Mouse (Mus musculus): Measurements from ENCODE around the gene Ccser2. TPM values are rescaled to one million over a fixed set of nuclear protein-coding genes. Genes with fewer than 3 reads are reported as not detected.

The Ccser2 gene
- polyA plus RNA-seq, 1 experiment from 2014 or later = 38.6 TPM

DNA sequence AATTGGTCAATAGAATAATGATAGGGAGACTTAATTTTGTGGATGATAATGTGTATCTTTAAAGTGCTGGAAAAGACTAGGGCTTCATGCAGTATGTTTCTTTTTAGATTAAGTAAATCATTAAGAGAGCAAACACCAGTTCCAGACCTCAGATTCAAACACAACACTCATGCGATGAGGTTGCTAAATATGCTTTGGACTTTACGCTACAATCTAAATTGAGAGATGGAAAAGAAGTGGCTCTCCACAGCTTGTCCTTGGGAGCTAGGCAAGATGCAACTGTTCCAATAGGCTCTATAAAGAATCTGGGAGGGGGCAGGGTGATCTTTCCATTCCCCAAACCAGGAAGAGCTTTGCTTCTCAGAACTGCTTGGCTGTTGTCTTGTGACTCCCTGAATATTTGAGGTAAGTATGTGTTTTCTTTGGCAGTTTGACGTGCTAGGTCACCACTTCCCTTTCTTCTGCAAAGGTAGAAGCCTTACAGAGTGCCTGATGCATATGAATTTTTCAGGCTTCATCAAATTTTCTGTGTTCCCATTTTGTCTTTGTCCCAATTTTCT, 1.4 kb upstream of the Ccser2 start:
- 83% methylated on average over 3 of the region's 3 CpGs for WGBS
- no peaks in the 10 kb centered on the region for H3K36me3 ChIP-seq
- H3K4me2 ChIP-seq = no peak overlapping the region
- no peak overlapping the region for H3K4me3 ChIP-seq
- H3K9ac ChIP-seq = no peak overlapping the region
- H3K4me1 ChIP-seq = peaks cover 4% of the 10 kb centered on the region
- no peaks in the 10 kb centered on the region for H3K9me3 ChIP-seq
- no peaks in the 10 kb centered on the region for H3K27me3 ChIP-seq
- H3K27ac ChIP-seq = no peak overlapping the region
- ATAC-seq (ENCODE audit: borderline replicate concordance, extremely low read depth, low FRiP score, low TSS enrichment) = no peak

DNA sequence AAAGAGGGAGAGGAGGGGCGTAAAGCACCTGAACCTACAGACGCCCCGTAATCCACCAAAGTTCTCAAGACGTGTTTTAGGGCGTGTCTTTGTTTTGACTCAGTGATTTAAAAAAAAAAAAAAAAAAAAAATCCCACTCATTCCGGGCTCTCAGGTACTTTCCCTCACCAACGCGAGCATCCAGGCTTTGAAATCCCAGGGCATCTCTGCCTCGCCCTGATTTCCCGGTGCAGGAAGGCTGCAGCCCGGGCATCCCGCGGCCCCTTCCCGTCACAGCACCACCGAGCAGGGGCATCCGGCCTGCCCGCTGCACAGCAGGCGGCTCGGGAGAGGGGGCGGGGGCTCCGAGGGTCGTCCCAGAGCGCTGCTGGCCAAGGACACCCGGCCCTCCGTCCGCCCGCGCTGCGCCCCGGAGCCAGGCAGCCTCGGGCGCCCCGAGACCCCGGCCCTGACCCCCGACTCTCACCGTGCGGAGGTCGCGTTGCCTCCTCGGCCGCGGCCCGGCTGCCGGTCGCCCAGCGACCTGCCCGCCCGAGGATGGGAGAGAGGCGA, 425 bp downstream of the Ccser2 start:
- Histone ChIP-seq H3K4me2 (peak overlapping the region; percentile 66), H3K4me3 (peak overlapping the region; percentile 85), H3K9me3 (no peaks in the 10 kb centered on the region), H3K4me1 (peaks cover 4% of the 10 kb centered on the region), H3K9ac (peak overlapping the region; percentile 86), H3K27me3 (no peaks in the 10 kb centered on the region), H3K27ac (peak overlapping the region; percentile 85), H3K36me3 (no peaks in the 10 kb centered on the region)
- peak; percentile 85 for ATAC-seq (ENCODE audit: borderline replicate concordance, extremely low read depth, low FRiP score, low TSS enrichment)
- under 1% methylated on average over 49 of the region's 49 CpGs for WGBS

DNA sequence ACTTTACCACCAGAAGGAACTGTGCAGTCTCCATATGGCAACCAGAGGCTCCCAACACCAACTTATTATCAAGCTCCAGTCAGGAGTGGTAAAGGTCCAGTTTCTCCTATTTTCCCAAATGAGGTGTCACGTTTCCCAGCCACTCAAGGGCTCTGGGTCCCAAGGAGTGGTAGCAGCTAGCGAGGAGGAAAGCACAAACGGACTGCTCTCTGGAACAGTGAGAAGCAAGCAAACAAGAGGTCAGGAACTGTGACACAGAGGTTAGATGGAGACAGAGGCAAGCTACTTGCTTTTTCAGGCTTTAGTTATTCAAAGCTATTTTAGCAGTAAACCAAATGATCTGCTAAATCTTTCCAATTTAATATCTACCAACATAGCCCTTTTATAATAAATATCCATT, 3.2 kb downstream of the Ccser2 start:
- WGBS = 28% methylated on average over 3 of the region's 3 CpGs
- ATAC-seq (ENCODE audit: borderline replicate concordance, extremely low read depth, low FRiP score, low TSS enrichment) = no peak

DNA sequence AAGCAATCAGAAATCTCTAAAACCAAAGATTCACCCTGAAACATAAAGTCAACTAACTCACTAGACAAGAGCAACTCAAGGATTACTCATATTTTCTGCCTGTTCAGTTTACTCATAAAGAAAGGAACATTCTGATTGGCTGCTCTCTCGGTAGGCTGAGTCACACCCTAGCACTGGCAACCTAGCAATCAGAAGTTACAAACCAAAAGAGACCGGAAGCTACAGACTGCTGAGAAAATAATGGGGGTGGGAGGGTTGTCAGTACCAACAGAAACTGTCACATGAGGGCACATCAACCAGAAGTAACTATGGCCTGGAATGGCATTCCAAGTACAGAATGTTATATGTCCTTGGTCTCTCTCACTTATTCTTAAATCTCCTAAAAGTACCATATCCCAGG, 6.1 kb downstream of the Ccser2 start:
- no peak overlapping the region for H3K27ac ChIP-seq
- no peaks in the 10 kb centered on the region for H3K36me3 ChIP-seq
- peaks cover under 1% of the 10 kb centered on the region for H3K4me1 ChIP-seq
- no peaks in the 10 kb centered on the region for H3K27me3 ChIP-seq
- no peak overlapping the region for H3K4me2 ChIP-seq
- no peak for ATAC-seq (ENCODE audit: borderline replicate concordance, extremely low read depth, low FRiP score, low TSS enrichment)
- H3K9ac ChIP-seq = no peak overlapping the region
- H3K4me3 ChIP-seq = no peak overlapping the region
- H3K9me3 ChIP-seq = no peaks in the 10 kb centered on the region
- 89% methylated on average over 2 of the region's 2 CpGs for WGBS

More for the DNA sequence above, 3.2 kb downstream of the Ccser2 start:
- no peaks in the 10 kb centered on the region for H3K9me3 ChIP-seq
- H3K4me3 ChIP-seq = no peak overlapping the region
- H3K4me1 ChIP-seq = peaks cover 4% of the 10 kb centered on the region
- H3K9ac ChIP-seq = no peak overlapping the region
- no peaks in the 10 kb centered on the region for H3K36me3 ChIP-seq
- H3K27ac ChIP-seq = no peak overlapping the region
- no peak overlapping the region for H3K4me2 ChIP-seq
- H3K27me3 ChIP-seq = no peaks in the 10 kb centered on the region

DNA sequence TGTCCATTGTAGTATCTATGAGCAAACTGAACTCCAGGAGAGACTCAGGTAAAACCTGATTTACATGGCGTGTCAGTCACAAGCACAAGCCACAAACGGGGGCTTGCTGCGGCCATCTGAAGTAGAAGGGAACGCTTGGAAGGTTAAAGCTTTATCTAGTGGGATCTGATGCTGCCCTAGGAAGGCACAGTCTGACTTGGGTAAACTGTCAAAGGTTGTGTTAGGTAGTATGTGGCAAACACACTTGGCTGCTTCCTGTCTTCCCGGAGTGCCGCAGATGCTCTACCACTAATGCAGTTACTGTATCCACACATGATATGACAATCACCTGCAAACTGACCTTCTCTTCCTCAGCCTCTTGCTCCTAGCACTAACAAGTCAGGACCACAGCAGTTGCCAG, 10.9 kb downstream of the Ccser2 start:
- Histone ChIP-seq H3K4me2 (no peak overlapping the region), H3K27me3 (no peaks in the 10 kb centered on the region), H3K36me3 (no peaks in the 10 kb centered on the region), H3K4me3 (no peak overlapping the region), H3K27ac (no peak overlapping the region), H3K4me1 (peaks cover 8% of the 10 kb centered on the region), H3K9ac (no peak overlapping the region), H3K9me3 (no peaks in the 10 kb centered on the region)
- ATAC-seq (ENCODE audit: borderline replicate concordance, extremely low read depth, low FRiP score, low TSS enrichment) = no peak
- 83% methylated on average over 6 of the region's 6 CpGs for WGBS

DNA sequence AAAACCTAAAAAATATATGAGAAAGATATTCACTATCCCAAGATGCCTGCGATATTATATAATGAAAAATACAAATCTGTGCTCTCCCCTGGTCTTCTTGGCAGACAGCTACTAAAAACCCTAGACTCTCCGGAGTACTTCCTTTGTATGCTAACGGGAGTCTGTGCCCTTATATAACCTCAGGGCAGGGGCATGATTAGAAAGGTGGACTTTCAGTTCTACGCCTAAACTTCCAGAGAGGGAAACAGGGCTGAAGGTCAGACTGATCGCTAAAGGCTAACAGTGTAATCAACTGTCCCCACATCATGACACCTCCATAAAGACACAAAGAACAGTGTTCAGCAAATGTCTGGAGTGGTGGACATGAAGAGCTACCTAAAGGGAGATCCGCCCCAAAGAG, 11.3 kb downstream of the Ccser2 start:
- H3K4me3 ChIP-seq = no peak overlapping the region
- ATAC-seq (ENCODE audit: borderline replicate concordance, extremely low read depth, low FRiP score, low TSS enrichment) = no peak
- H3K4me2 ChIP-seq = no peak overlapping the region
- no peaks in the 10 kb centered on the region for H3K9me3 ChIP-seq
- H3K27me3 ChIP-seq = no peaks in the 10 kb centered on the region
- no peak overlapping the region for H3K9ac ChIP-seq
- H3K4me1 ChIP-seq = peaks cover 8% of the 10 kb centered on the region
- no peak overlapping the region for H3K27ac ChIP-seq
- 68% methylated on average over 6 of the region's 6 CpGs for WGBS
- no peaks in the 10 kb centered on the region for H3K36me3 ChIP-seq

DNA sequence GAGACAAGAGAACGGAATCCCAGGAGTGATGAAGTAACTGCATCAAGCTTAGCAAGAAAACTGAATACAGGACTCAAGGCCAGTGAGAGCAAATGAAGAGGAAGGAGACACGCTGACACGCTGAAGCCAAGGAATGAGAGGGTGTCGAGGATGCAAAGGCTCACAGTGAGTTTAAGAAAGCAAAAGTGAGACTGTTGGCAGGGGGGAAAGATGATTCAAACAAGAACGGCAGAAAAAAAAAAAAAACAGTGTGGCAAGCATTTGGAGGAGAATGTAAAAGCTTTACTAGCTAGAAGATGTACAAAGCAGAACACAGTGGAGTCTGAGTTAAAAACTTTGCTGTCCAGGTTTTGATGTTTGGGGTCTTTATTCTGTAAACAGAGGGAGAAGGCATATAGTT, 11.9 kb downstream of the Ccser2 start:
- 29% methylated on average over 5 of the region's 5 CpGs for WGBS
- Histone ChIP-seq H3K4me1 (peaks cover 8% of the 10 kb centered on the region), H3K27me3 (no peaks in the 10 kb centered on the region), H3K9ac (no peak overlapping the region), H3K36me3 (no peaks in the 10 kb centered on the region), H3K27ac (no peak overlapping the region), H3K4me2 (no peak overlapping the region), H3K9me3 (no peaks in the 10 kb centered on the region), H3K4me3 (no peak overlapping the region)
- no peak for ATAC-seq (ENCODE audit: borderline replicate concordance, extremely low read depth, low FRiP score, low TSS enrichment)

DNA sequence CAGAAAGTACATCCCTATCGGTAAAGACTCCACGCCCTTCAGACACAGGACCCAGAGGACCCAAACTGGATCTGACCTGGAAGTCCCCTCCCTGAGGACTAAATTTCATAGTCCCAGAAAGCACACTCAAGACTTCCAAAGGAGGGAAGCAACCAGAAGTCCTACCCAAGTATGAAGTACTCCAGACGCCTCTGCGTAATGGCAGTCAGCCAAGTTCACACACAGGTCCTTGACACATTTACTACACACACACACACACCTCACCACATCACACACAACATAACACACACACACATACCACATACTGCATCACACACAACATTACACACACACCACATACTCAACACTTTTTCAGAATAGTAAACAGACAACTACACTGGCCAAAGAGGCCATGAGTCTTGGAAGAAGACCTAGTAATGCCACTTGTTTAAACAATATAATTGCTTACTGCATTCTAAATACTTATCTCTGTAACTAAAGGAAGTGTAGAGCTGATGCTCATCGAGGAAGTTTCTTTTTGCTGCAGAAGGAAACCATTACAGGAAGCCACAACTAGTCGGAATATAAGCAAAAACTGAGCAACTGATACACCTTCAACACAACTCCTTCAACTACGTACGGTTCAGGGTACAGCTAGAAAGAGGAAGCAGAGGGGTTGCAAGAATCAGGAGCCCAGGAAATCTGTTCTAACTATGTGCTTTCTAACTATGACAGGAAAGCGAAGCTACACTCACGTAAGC, 15.7 kb downstream of the Ccser2 start:
- Histone ChIP-seq H3K27me3 (no peaks in the 10 kb centered on the region), H3K4me3 (no peak overlapping the region), H3K36me3 (no peaks in the 10 kb centered on the region), H3K4me2 (no peak overlapping the region), H3K9me3 (no peaks in the 10 kb centered on the region), H3K4me1 (peaks cover 8% of the 10 kb centered on the region), H3K27ac (no peak overlapping the region), H3K9ac (no peak overlapping the region)
- 70% methylated on average over 10 of the region's 10 CpGs for WGBS
- no peak for ATAC-seq (ENCODE audit: borderline replicate concordance, extremely low read depth, low FRiP score, low TSS enrichment)

DNA sequence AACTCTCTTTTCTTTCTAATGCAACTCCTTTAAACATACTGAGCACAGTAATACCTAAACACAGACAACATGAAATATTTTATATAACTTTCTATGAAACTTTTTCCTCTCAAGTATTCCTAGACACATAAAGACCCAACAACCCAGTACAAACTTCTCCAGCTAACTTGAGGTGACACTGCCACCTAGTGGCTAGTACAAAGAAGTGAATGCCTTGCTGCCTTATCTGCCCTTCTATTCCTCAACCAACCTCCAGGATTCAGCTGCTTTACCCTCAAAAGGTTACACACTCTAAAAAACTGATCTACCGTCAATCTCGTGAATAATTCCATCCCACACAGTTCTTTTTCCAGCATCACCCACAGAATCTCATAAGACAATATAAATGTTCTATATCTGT, 16.4 kb downstream of the Ccser2 start:
- no peaks in the 10 kb centered on the region for H3K27me3 ChIP-seq
- H3K4me1 ChIP-seq = peaks cover 8% of the 10 kb centered on the region
- no peak overlapping the region for H3K27ac ChIP-seq
- ATAC-seq (ENCODE audit: borderline replicate concordance, extremely low read depth, low FRiP score, low TSS enrichment) = no peak; the same call in 1 of the 2 replicates
- no peak overlapping the region for H3K9ac ChIP-seq
- H3K4me3 ChIP-seq = no peak overlapping the region
- 34% methylated on average over 2 of the region's 2 CpGs for WGBS
- no peaks in the 10 kb centered on the region for H3K36me3 ChIP-seq
- no peaks in the 10 kb centered on the region for H3K9me3 ChIP-seq
- H3K4me2 ChIP-seq = no peak overlapping the region

DNA sequence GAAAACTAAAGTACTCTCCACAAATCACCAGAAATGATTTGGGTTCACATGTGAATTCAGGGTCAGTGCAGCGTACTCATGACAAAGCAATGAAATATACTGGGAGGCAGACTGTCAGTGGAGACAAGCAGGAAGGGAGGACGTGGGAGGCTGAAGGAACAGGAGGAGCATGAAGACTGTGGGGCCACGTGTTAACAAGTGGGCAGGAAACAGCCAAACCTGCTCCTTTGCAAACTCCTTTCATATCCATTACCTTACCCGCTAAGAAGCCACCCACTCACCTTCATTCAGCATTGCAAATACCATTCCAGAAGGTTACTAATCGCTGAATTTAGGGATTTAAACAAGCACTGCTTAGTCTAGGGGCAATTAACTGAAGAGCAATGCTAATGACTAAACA, 25.9 kb downstream of the Ccser2 start:
- Histone ChIP-seq H3K36me3 (peaks cover 8% of the 10 kb centered on the region), H3K9me3 (no peaks in the 10 kb centered on the region), H3K27me3 (no peaks in the 10 kb centered on the region), H3K4me2 (no peak overlapping the region), H3K9ac (no peak overlapping the region), H3K4me1 (no peaks in the 10 kb centered on the region), H3K4me3 (no peak overlapping the region), H3K27ac (no peak overlapping the region)
- no peak for ATAC-seq (ENCODE audit: borderline replicate concordance, extremely low read depth, low FRiP score, low TSS enrichment)
- WGBS = 34% methylated on average over 5 of the region's 5 CpGs

DNA sequence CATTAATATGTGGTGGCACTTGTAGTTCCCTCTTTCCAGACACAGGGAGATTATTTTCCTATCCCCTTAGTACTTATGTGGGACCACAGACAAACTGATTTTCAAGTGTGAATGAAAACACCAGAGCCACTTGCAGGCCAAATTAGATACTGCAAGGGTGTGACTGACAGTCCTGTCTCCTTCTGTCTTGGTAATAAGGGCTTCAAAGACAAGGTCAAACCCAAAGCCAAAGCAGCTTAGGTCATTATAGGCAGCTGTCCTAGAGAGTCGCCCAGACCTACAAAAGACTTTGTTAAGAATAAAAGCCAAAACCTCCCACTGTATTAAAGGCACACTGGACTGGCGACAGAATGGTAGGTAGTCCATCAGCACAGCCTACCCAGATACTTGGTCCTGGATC, 30.6 kb downstream of the Ccser2 start:
- Histone ChIP-seq H3K36me3 (peaks cover 8% of the 10 kb centered on the region), H3K27ac (no peak overlapping the region)
- no peak for ATAC-seq (ENCODE audit: borderline replicate concordance, extremely low read depth, low FRiP score, low TSS enrichment)

DNA sequence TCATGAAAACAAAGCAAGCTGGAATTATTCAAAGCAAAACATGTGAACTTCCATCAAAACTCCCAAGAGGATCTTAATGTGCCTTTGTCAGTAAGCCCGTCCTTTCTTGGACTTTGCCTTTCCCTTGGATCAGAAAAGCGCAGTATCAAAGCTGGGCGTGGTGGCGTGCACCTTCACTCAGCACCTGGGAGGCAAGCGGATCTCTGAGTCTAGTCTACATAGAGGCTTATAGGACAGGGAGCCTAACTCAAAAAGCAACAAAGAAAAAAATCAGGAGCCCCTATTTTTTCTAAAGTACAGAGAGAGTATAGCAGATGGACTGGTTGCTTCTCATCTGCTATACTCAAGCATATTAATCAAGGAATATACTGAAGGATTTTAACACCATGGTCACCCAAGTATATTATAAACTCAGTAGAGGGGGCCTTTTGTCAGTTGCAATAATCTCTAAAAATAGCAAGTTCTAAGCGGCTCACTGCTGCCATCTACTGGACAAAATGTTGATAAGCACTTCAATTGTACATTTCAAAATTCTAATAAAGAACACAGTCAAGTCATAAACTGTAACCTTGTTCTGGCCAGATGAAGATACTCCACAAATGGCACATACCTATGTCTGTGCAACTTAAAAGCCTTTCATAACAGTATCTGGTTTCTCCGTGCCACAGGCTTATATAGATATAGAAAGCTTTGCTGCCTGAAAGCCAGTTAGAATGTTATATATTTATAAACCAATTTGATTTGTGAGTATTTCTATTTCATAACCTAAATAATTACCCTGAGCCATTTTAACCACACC, 31.3 kb downstream of the Ccser2 start:
- peak overlapping the region; percentile 10; the same call in 1 of the 2 replicates for H3K27ac ChIP-seq
- H3K4me2 ChIP-seq = no peak overlapping the region
- peaks cover 16% of the 10 kb centered on the region for H3K4me1 ChIP-seq
- H3K9ac ChIP-seq = no peak overlapping the region
- no peaks in the 10 kb centered on the region for H3K9me3 ChIP-seq
- ATAC-seq (ENCODE audit: borderline replicate concordance, extremely low read depth, low FRiP score, low TSS enrichment) = no peak
- no peak overlapping the region for H3K4me3 ChIP-seq
- H3K36me3 ChIP-seq = peaks cover 8% of the 10 kb centered on the region
- 62% methylated on average over 7 of the region's 7 CpGs for WGBS
- no peaks in the 10 kb centered on the region for H3K27me3 ChIP-seq

More for the DNA sequence above, 30.6 kb downstream of the Ccser2 start:
- Histone ChIP-seq H3K27me3 (no peaks in the 10 kb centered on the region), H3K4me2 (no peak overlapping the region), H3K4me3 (no peak overlapping the region), H3K4me1 (peaks cover 10% of the 10 kb centered on the region; the same call in 1 of the 2 replicates), H3K9me3 (no peaks in the 10 kb centered on the region), H3K9ac (no peak overlapping the region)
- WGBS = 74% methylated on average over 2 of the region's 2 CpGs
